Mouse (Mus musculus) gastrocnemius, postnatal 10 days (tissue): ENCODE measurements around the gene Traf2. TPM values are rescaled to one million over a fixed set of nuclear protein-coding genes. Genes with fewer than 3 reads are reported as not detected.
A peak's percentile ranks its signal among the peaks of the same experiment; 100 is the strongest.

ENCODE experiments used
- DNase-seq: peaks from one replicate; pipeline ENCODE4 v3.0.0; 2021; ENCODE audit warnings: mixed read lengths
- total RNA-seq, 2 experiments: library from RNA; stranded (reverse); gene quantifications; 2 replicates each; pipeline ENCODE4 v1.2.3; 2021

The Traf2 gene
- total RNA-seq, 2 experiments from 2014 or later = 13.3 to 16.4 TPM

DNA sequence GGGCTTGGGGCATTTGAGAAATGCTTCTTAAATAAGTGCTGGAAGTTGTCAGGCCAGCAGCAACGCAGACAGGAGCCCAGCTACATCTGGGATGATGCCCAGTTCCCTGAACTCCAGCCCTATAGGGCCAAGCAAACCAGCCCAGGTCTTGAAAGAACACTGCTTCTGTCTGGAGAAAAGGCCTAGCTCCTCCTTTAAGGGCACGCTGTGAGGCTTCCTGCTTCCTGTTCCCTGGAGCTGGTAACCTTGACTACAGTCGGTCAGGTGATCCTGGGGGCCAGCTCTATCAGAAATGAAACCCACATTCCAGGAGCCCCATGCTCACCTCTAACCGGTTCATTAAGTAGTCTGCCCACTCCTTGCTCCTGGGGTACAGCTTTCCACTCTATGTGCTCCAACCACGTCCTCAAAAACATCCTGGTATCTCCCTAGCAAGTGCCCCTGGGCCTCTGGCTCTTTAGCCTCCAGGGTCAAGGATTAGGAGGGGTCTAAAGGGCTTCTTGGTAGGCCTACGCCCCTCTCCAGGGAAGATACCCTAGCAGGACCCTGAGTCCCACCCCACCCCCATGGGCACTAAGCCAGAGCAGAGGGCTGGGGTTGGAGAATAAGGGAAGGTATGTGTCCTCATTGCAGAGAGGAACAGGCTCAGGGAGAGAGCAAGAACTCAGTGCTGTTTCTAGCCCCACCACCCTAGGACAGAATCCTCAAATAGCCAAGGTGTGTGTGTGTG is 48.7 kb downstream of the Traf2 start:
- DNase-seq = no peak

DNA sequence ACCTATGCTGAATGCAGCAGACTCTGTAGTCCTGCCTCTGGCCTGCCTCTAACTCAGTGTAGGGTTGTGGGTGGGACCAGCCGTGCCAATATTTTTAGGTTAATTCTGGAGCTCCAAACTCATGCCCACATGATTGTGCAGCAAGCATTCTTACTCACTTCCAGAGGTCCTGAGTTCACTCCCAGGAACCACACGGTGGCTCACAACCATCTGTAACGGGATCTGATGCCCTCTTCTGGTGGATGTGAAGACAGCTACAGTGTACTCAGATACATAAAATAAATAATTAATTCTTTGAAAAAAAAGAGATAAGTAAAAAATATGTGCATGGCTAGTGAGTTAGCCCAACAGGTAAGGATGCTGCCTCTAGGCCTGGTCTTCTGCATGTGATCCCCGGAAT is 50.3 kb downstream of the Traf2 start:
- DNase-seq = no peak

GRCm38 (mm10) chr2:25493476-25493961 is 53.2 kb downstream of the Traf2 start, which contains the start of gene Lcn12:
Gene Lcn12 (minus strand): TSS chr2:25493911.
- DNase-seq = no peak

GRCm38 (mm10) chr2:25492988-25493387 is 53.8 kb downstream of the Traf2 start:
- no peak for DNase-seq

DNA sequence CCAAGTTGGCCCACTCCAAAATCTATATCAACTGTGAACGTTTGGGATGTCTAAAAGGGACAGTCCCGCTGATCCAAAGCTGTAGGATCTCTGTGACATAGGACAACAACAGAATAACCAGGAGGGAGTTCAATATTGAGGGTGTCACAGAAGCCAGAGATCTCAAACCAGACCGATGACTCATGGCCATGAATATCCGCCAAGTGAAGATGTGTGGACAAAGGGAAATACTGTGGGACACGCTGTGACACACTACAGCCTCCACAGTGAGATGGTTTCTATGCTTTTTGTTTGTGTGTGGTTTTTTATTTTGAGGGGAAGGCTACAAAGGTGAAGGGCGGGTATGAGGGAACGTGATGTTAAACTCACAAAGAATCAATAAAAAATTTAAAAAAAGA is 58.1 kb downstream of the Traf2 start:
- no peak for DNase-seq

DNA sequence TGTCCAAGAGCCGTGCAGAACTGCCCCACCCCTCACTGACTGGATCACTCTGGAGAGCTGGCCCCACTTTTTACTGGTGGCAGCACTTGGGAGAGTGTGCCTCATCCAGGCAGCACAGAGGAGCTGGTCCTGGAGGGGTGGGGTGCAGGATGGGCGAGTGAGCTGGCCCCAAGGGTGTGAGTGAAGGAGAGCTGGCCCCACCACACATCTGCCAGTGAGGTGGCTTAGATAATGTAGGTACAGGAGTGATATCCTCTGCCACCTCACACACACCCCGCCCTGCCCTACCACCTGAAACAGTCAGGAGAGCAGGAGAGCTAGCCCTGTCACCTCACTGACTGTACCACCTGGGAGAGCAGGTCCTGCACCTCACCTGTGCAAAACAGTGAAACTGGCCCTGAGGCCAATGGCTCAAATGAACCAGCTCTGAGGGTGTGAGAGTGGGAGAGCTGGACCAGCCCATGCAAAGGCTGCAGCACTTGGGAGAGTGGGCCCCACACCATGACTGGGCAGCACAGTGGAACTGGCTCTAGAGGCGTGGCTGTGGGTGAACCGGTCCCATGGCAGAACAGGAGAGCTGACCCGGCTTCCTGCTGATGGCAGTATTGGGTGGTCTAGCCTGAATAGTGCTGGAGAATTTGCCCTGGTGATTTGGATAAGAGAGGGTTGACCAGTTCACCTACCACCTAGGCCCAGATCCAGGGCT is 58.6 kb downstream of the Traf2 start:
- no peak for DNase-seq

DNA sequence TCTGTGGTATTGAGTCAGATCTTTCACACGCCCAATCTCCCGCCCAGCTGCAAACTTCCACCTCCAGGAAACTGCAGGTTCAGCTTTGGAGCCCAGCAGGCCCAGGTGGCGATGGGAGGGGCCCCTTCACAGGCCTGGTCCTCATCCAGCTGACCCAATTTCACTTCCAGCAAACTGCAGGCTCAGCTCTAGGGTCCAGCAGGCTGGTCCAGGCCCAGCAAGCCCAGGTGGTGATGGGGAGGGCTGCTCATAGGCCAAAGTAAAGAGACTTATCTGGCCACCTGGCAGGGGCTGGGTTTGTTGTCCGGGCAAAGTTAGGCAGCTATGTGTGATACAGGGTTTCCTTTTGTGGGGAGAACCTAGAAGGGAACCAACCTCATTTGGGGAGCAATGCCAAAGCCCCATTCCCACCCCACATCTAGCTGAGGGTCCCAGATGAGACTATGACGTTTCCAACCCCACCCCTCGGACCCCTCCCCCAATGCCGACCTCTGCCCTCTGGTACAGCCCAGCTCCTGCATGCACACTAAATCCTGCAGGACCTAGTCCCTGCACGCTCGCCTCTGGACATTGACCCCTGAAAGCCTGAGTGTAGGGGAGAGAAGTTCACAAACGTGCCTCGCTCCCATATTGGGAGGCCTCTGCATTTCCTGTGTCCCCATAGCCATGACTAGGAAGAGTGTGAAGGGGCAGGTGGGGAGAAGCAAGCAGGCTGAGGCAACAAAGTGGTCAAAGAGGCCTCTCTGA is 61.7 kb downstream of the Traf2 start:
- no peak for DNase-seq

GRCm38 (mm10) chr2:25482969-25483368 is 63.8 kb downstream of the Traf2 start:
- no peak for DNase-seq

DNA sequence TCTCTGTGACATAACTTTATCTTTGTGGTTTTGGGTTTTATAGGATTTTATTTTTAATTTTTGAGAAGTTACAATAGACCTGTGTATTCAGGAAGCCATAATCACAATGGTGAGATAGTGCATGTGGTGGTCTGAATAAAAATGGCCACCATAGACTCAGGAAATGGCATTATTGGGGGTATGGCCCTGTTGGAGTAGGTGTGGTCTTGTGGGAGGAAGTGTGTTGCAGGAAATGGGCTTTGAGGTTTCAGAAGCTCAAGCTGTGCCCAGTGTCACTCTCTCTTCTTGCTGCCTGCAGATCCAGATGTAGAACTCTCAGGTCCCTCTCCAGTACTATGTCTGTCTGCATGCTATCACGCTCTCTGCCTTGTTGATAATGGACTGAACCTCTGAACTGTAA is 66.2 kb downstream of the Traf2 start:
- DNase-seq = no peak

DNA sequence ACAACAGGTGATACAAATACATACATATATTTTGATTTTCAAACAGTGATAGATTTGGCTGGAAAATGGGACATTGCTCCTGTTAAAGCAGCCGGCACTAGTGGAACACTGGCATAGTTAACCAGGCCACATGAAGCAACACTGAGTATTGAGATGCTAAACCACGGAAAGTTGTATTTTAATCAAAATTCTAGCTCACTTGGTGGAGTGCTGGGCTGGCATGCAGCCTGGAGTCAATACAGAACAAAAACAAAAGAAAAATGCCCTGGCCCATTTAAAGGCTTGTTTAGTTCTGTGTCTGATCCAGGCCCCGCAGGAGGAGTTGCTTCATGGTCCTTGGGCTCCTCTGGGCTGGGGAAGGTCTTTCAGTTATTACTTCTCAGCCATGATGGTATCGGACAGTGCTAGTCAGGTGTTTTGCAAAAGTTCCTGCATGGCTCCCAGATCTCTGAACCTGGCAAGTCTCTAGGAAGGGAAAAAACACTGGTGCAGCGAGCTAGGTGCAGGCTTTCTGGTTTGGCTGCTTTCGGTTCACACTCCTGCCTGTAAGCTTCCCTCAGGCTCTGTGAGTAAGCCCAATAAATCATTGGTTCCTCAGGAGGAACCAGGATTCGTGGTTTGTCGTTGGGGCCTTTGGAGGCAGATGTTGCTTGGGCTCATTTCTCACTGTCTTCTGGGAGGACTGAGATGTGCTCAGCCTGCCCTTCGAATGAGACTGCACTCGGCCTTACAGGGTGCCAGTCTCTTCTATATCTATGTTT is 67.0 kb downstream of the Traf2 start:
- DNase-seq = no peak

- DNase-seq = no peak
Observed at GRCm38 (mm10) chr2:25477967-25478675, 68.6 kb downstream of the Traf2 start.

DNA sequence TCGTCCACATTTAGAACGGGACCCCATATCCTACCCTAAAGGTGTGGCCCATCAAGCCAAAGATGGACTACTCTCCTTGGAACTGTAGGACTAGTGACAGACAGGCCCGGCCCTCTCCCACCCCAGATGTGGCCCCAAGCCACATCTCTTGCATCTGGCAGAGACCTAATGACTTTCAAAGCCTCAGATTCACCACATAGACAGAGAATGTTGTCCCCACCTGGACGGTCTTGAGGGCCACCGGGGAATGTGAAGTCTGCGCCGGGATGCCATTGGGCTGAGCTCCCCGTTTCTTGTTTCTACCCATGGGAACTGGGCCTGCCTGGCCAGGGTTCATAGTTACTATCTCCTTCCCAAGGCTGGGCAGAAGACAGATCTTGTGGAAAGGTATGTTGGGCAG is 69.2 kb downstream of the Traf2 start:
- DNase-seq = no peak

DNA sequence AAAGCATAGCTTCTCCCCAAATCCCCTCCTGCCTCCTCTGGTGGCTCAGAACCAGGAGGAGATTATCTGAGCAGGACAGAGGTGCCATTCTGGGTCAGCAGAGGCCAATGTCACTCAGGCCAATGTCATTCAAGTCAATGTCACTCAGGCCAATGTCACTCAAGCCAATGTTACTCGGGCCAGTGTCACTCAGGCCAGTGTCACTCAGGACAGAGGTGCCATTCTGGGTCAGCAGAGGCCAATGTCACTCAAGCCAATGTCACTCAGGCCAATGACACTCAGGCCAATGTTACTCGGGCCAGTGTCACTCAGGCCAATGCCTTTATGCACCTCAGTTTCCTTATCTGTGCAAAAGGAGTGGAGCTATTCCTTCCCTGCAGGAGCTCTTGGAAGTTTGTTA is 74.2 kb downstream of the Traf2 start:
- DNase-seq = no peak

- no peak for DNase-seq
Observed at GRCm38 (mm10) chr2:25469969-25470368, 76.8 kb downstream of the Traf2 start, which contains the start of gene Ptgds. Gene Ptgds (minus strand): TSS chr2:25470046.

DNA sequence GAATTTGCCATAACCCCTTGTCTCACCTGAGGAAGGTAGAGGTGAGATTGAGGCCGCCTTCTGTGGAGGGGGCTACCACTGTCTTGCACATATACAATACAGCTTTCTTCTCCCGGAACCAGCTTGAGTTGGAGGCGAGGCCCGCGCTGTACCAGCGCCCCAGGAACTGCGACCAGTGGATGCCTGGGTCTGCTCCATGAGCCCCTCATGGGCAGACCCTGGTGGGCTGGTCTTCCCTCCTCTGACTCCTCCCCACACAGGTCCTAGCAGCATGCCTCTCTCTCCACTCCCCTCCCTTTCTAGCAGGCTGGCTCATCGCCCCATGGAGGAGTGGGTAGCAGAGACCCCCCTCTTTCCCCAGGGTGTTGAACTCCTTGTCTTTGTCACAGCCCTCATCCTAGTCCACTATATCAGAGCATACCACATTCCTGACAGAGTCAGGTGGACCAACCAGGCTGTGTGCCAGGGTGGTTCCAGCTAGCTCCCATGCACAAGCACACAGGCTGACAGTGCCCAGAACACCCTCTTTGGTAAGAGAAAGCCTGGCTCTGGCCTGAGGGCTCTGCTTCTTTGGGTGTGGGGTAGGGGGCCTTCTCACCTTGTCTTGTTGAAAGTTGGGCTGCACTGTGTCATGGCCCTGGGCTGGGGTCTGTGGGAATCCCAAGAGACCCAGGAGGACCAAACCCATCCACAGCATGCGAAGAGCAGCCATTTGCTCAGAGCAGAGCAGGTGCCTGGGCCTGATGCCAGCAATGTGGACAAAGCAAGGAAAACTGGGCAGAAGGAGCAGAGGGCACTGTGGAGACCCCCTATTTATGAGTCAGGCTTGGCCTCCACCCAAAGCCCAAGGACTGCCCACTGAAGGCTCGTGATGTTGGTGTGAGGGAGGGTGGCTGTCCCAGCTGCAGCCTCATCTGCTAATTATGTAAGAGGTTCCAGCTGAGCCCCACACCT is 77.5 kb downstream of the Traf2 start:
- peak; percentile 48 for DNase-seq

Other genes with a start within 250 kb of the Traf2 start
- gene Grin1, start 227.8 kb downstream of the Traf2 start, total RNA-seq = under 1 TPM; 0.47 to 0.63 TPM
- 10 to 100 TPM; 21.0 to 25.2 TPM for gene Man1b1, start 214.6 kb downstream of the Traf2 start, total RNA-seq
- 1 to 10 TPM; 7.9 to 9.5 TPM for gene Dpp7, start 190.6 kb downstream of the Traf2 start, total RNA-seq
- gene Uap1l1, start 181.3 kb downstream of the Traf2 start, total RNA-seq = 1 to 10 TPM; 9.0 to 9.8 TPM
- 1 to 10 TPM; 2.1 to 3.7 TPM for gene Sapcd2, start 174.6 kb downstream of the Traf2 start, total RNA-seq
- 10 to 100 TPM; 29.9 to 30.5 TPM for gene Entpd2, start 151.1 kb downstream of the Traf2 start, total RNA-seq
- 10 to 100 TPM; 25.2 to 37.3 TPM for gene Npdc1, start 147.6 kb downstream of the Traf2 start, total RNA-seq
- gene Fut7, start 123.7 kb downstream of the Traf2 start, total RNA-seq = not detected
- 10 to 100 TPM; 10.4 to 14.1 TPM for gene Abca2, start 118.2 kb downstream of the Traf2 start, total RNA-seq
- under 1 TPM in 1 of 2 experiments, not detected in 1; 0.52 TPM for gene Clic3, start 90.1 kb downstream of the Traf2 start, total RNA-seq
- 10 to 100 TPM; 23.5 to 25.2 TPM for gene Paxx, start 85.8 kb downstream of the Traf2 start, total RNA-seq
- 1 to 10 TPM; 1.7 to 9.6 TPM for gene Ptgds, start 76.9 kb downstream of the Traf2 start, total RNA-seq
- gene Lcn12, start 53.0 kb downstream of the Traf2 start, total RNA-seq = not detected
- 10 to 100 TPM; 65.5 to 66.7 TPM for gene Fbxw5, start 46.2 kb downstream of the Traf2 start, total RNA-seq
- 1 to 10 TPM; 1.4 to 2.0 TPM for gene C8g, start 45.2 kb downstream of the Traf2 start, total RNA-seq
- 100 to 1,000 TPM; 177 to 185 TPM for gene Edf1, start 10.9 kb upstream of the Traf2 start, total RNA-seq
- gene Mamdc4, start 27.9 kb upstream of the Traf2 start, total RNA-seq = 1 to 10 TPM; 2.7 to 4.1 TPM
- 10 to 100 TPM; 45.8 to 49.0 TPM for gene Phpt1, start 28.3 kb upstream of the Traf2 start, total RNA-seq
- under 1 TPM; 0.14 to 0.38 TPM for gene Ajm1, start 34.8 kb upstream of the Traf2 start, total RNA-seq
- 10 to 100 TPM; 49.6 to 58.7 TPM for gene Rabl6, start 61.6 kb upstream of the Traf2 start, total RNA-seq
- not detected for gene Ccdc183, start 70.7 kb upstream of the Traf2 start, total RNA-seq
- 10 to 100 TPM; 12.2 to 13.9 TPM for gene Tmem141, start 75.1 kb upstream of the Traf2 start, total RNA-seq
- 1 to 10 TPM; 5.6 to 6.5 TPM for gene Fcna, start 81.1 kb upstream of the Traf2 start, total RNA-seq
- 10 to 100 TPM; 27.7 to 36.4 TPM for gene Lcn8, start 106.2 kb upstream of the Traf2 start, total RNA-seq
- not detected for gene Lcn5, start 111.0 kb upstream of the Traf2 start, total RNA-seq
- not detected for gene Lcn6, start 129.8 kb upstream of the Traf2 start, total RNA-seq
- not detected for gene Lcn10, start 135.8 kb upstream of the Traf2 start, total RNA-seq
- not detected for gene Obp2a, start 153.1 kb upstream of the Traf2 start, total RNA-seq
- gene Bmyc, start 159.8 kb upstream of the Traf2 start, total RNA-seq = 10 to 100 TPM; 18.3 to 20.4 TPM
- gene Obp2b, start 190.1 kb upstream of the Traf2 start, total RNA-seq = not detected
- not detected for gene Lcn3, start 218.6 kb upstream of the Traf2 start, total RNA-seq
- gene Lcn11, start 230.1 kb upstream of the Traf2 start, total RNA-seq = not detected
- not detected for gene Gm13539, start 235.3 kb upstream of the Traf2 start, total RNA-seq